Mouse (Mus musculus) liver, postnatal 0 days (tissue): ENCODE measurements around the gene Alcam. TPM values are rescaled to one million over a fixed set of nuclear protein-coding genes. Genes with fewer than 3 reads are reported as not detected.

ENCODE experiments used
- ATAC-seq: fragments of 200-750 bp; cut with Nextera tagmentation; 2 replicates; pipeline ENCODE4 v1.8.0; 2017; ENCODE audit warnings: mild to moderate bottlenecking, moderate library complexity
- DNase-seq: peaks from one replicate; pipeline ENCODE4 v3.0.0-alpha.2; 2016
- H3K27ac ChIP-seq: fragments of 300-500 bp; sonication (generic); 2 replicates; pipeline ENCODE4 v1.5.1; 2014; ENCODE audit warnings: antibody characterized with exemption, moderate library complexity, mild to moderate bottlenecking, low read depth
- H3K27me3 ChIP-seq: fragments of 300-500 bp; sonication (generic); 2 replicates; pipeline ENCODE4 v1.6.1; 2014; ENCODE audit warnings: low read length, control low read depth, mixed read lengths; ENCODE audit not compliant: insufficient read depth
- H3K36me3 ChIP-seq: fragments of 300-500 bp; sonication (generic); replicated peaks from 2 replicates; pipeline ENCODE4 v1.6.1; 2014; ENCODE audit warnings: mild to moderate bottlenecking, control low read depth, low read length, moderate library complexity, mixed read lengths; ENCODE audit not compliant: insufficient read depth
- H3K4me1 ChIP-seq: fragments of 300-500 bp; sonication (generic); 2 replicates; pipeline ENCODE4 v1.6.1; 2014; ENCODE audit warnings: antibody characterized with exemption, mild to moderate bottlenecking, control low read depth; ENCODE audit not compliant: insufficient read depth
- H3K4me2 ChIP-seq: fragments of 300-500 bp; sonication (generic); 2 replicates; pipeline ENCODE4 v1.6.1; 2014; ENCODE audit warnings: low read depth, mild to moderate bottlenecking, low read length, moderate library complexity, mixed read lengths
- H3K4me3 ChIP-seq: fragments of 300-500 bp; sonication (generic); 2 replicates; pipeline ENCODE4 v1.5.1; 2014; ENCODE audit warnings: low read depth, low read length
- H3K9ac ChIP-seq: fragments of 300-500 bp; sonication (generic); replicated peaks from 2 replicates; pipeline ENCODE4 v1.6.1; 2014; ENCODE audit warnings: mild to moderate bottlenecking, moderate library complexity
- H3K9me3 ChIP-seq: fragments of 300-500 bp; sonication (generic); 2 replicates; pipeline ENCODE4 v1.6.1; 2016; ENCODE audit warnings: mild to moderate bottlenecking, control low read depth, low read length, mixed read lengths
- CTCF ChIP-seq: sonication (generic); IDR thresholded peaks from 2 replicates; pipeline ENCODE4 v1.5.1; 2016; ENCODE audit warnings: antibody characterized with exemption, low read depth
- EP300 ChIP-seq: IDR thresholded peaks from 2 replicates; pipeline ENCODE4 v1.6.1; 2016; ENCODE audit warnings: antibody characterized with exemption, low read depth, mild to moderate bottlenecking
- WGBS: fragments of 180-500 bp; shearing (Covaris S2); extraction: QIAGEN DNeasy Blood & Tissue Kit; methylation state at CpG from one replicate; pipeline ENCODE4 v1.1.7; 2014; ENCODE audit not compliant: insufficient replicate concordance; 5-methylcytosine and 5-hydroxymethylcytosine counted together
- polyA plus RNA-seq: library from polyadenylated mRNA; unstranded; fragments of >200 nt; fragmentation: Nextera tagmentation; extraction: Ambion mirVana; gene quantifications from 2 replicates; pipeline ENCODE4 v1.2.1, GENCODE M21; 2015

Gene Alcam
- polyA plus RNA-seq, 1 experiment from 2014 or later: 8.1 TPM

DNA sequence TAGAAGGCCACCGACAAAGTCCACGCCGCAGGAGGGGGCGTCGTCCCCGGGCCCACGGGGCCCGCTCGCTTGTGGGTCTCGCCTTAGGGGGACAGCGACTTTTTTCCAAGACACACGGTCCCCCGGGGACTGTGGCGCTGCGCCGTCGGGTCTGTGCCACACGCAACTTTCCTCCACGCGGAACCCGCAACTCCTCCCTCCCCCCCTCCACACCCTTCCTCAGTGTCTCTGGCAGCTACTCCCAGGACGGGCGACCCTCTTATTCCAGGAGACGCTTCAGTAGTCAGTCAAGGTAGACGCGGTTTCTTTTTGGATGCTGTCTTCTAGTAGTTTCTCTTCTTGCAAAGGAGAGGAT, 1.4 kb downstream of the Alcam start:
- TF ChIP-seq CTCF (no peak), EP300 (no peak)
- H3K27me3 ChIP-seq: peaks cover 6% of the 10 kb centered on the region; the same call in 1 of the 2 replicates
- no peak for DNase-seq

DNA sequence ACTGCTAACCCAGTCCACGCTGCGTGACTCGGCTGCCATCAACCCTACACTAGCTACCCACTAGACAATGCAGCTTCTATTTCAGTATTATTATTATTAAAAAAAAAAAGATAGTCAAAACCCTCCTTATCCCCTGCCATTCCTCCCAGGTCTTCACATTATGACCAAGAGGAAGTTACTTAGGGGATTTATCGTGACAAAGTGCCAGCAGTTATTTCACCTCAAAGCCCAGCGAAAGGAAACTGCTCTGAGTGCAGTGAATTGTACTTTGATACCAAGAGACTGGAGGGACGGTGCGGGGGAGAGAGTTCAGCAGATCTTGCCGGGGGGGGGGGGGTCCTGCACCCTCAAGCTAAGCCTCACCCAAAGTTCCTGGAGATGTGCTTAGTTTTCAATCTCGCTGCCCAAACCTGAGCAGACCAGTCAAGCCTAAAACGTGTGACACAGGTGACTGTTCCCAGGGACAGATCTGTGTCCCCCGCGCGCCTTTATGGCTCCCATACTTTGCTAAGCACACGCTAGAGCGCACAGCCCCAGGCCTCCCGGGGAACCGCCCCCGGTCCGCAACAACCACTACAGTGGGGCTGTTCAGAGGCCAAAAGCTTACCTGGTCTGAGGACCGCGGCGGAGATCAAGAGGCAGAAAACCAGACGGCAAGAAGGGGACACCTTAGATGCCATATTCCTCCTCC, 1.9 kb downstream of the Alcam start:
- TF ChIP-seq CTCF (no peak), EP300 (no peak)
- H3K4me2 ChIP-seq: peak overlapping the region; percentile 86
- DNase-seq (peak; percentile 46), ATAC-seq (no peak)
- H3K27me3 ChIP-seq: peaks cover 6% of the 10 kb centered on the region; the same call in 1 of the 2 replicates
- peak overlapping the region; percentile 68 for H3K9ac ChIP-seq
- H3K36me3 ChIP-seq: no peaks in the 10 kb centered on the region
- WGBS: under 1% methylated on average over 23 of the region's 23 CpGs
- H3K27ac ChIP-seq: peak overlapping the region; percentile 83
- H3K9me3 ChIP-seq: no peaks in the 10 kb centered on the region
- peak overlapping the region; percentile 67 for H3K4me3 ChIP-seq
- H3K4me1 ChIP-seq: 0 out of 2 replicates have a peak, but pooled peaks cover 3% of the 10 kb centered on the region

More for the DNA sequence above, 1.4 kb downstream of the Alcam start:
- Histone ChIP-seq H3K9ac (peak overlapping the region; percentile 68), H3K36me3 (no peaks in the 10 kb centered on the region), H3K27ac (peak overlapping the region; percentile 83), H3K4me2 (peak overlapping the region; percentile 86), H3K4me3 (peak overlapping the region; percentile 67), H3K9me3 (no peaks in the 10 kb centered on the region), H3K4me1 (0 out of 2 replicates have a peak, but pooled peaks cover 3% of the 10 kb centered on the region)
- ATAC-seq: no peak
- under 1% methylated on average over 26 of the region's 26 CpGs for WGBS

DNA sequence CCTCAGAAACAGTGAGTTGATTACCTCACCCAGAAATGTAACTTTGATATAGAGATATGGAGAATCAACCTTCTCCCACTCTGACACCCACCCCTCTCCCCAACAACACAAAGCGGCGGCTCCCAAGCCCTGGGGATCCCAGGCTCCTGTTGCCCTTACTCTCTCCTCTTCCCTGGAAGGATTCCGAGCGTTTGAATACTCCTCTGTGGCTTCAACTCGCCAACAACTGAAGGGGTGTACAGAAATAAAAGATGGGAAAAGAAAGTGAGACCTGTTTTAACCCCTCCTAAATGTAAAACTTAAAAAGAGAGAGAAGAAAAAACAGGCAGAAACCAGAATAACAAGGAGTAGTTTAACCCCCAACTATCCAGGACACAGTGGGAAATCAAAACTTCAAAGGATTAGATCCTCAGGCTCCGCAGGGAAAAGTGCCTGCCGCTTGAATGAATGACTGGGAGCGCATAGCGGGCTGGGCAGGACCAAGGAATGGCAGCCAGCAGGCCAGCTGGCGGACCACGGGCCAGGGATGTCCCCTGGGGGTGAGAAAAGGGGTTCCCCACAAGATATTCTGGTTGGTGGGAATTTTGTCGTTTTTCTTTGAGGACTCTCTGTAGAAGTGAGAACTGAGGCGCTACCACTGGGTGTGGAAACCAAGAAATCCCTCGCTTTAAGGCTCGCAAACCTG, 2.6 kb downstream of the Alcam start:
- Histone ChIP-seq H3K27me3 (peaks cover 6% of the 10 kb centered on the region; the same call in 1 of the 2 replicates), H3K36me3 (no peaks in the 10 kb centered on the region), H3K27ac (peak overlapping the region; percentile 83), H3K9ac (peak overlapping the region; percentile 68), H3K4me3 (peak overlapping the region; percentile 67), H3K9me3 (no peaks in the 10 kb centered on the region), H3K4me1 (0 out of 2 replicates have a peak, but pooled peaks cover 3% of the 10 kb centered on the region), H3K4me2 (peak overlapping the region; percentile 86)
- WGBS: 5% methylated on average over 15 of the region's 15 CpGs
- TF ChIP-seq EP300 (no peak), CTCF (no peak)
- no peak for ATAC-seq
- peak; percentile 21 for DNase-seq

DNA sequence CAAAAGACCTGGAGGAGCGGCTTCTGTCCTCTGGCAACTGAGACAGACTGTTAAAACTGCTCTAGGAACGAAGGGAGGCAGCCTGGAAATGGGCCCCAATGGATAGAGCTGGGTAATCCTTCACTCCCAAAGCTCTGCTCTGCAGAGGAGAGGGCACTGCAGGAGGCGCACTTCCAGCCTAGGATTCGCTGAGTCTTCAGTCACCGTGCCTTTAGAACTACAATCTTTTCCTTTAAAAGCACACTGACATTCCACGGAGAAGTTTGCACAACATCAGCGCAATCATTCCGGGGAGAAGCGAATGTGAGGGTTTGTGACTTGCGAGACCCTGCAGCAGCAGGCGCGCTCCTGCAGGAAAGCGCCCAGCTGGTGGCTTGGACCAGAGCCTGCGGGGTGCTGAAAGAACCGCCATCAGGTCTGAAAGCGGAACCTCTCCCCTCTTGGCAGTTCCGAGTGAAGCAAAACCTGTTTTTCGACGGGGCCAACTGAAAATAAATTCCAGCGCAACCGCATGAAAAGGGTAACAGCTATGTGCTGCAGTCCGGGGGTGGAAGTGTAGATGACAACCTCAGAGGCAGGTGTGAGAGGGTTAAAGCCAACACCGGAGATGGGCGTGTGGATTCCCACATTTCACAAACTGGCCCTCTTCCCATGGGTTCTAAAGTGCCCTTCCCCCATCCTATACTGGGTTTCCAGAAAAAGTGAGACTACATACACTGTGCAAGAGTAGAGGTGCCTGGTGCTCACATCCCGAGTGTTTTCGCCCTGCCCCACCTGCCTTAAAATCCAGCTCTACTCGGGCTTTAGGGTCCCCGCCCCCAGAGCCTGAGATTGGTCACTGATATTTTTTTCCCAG, 3.4 kb downstream of the Alcam start:
- H3K27me3 ChIP-seq: peaks cover 6% of the 10 kb centered on the region; the same call in 1 of the 2 replicates
- under 1% methylated on average over 28 of the region's 28 CpGs for WGBS
- peak; percentile 38 for DNase-seq
- H3K4me3 ChIP-seq: peak overlapping the region; percentile 67
- H3K9ac ChIP-seq: peak overlapping the region; percentile 68
- no peaks in the 10 kb centered on the region for H3K9me3 ChIP-seq
- peak overlapping the region; percentile 25; the same call in 1 of the 2 replicates for H3K27ac ChIP-seq
- H3K4me1 ChIP-seq: 0 out of 2 replicates have a peak, but pooled peaks cover 3% of the 10 kb centered on the region
- no peak for TF ChIP-seq EP300
- TF ChIP-seq CTCF: peak; percentile 30
- H3K36me3 ChIP-seq: no peaks in the 10 kb centered on the region
- H3K4me2 ChIP-seq: peak overlapping the region; percentile 86
- ATAC-seq: no peak

DNA sequence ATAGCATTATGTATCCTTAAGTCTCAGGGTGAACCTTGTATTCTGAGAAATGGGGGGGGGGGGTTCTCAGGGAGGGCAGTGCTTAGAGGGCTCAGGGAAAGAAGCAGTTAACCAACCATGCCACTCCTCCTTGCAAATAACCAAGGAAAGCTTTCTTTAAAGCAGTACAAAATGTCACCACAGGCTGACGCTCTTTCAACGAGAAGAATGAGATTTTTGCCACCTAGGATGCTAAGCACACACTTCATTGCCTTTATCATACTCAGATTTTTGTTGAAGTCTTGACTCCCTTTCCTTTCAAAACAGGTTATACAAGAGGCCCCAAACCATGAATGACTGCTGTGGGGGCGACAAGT, 4.0 kb downstream of the Alcam start:
- Histone ChIP-seq H3K4me2 (peak overlapping the region; percentile 86), H3K36me3 (no peaks in the 10 kb centered on the region), H3K9ac (peak overlapping the region; percentile 68), H3K27ac (no peak overlapping the region), H3K4me1 (0 out of 2 replicates have a peak, but pooled peaks cover 3% of the 10 kb centered on the region), H3K4me3 (peak overlapping the region; percentile 67), H3K27me3 (peaks cover 6% of the 10 kb centered on the region; the same call in 1 of the 2 replicates), H3K9me3 (no peaks in the 10 kb centered on the region)
- ATAC-seq: no peak
- DNase-seq: no peak
- 18% methylated on average over 3 of the region's 3 CpGs for WGBS
- no peak for TF ChIP-seq EP300
- TF ChIP-seq CTCF: no peak
